Mouse (Mus musculus) cerebellum, adult 2 months (tissue): ENCODE data around the gene Zfp287.

Source experiments
- CTCF ChIP-seq: fragments of 200-500 bp; IDR thresholded peaks from 2 replicates; pipeline ENCODE4 v1.5.1; 2011; ENCODE audit warnings: low read depth, mild to moderate bottlenecking, control low read depth, low read length, moderate library complexity, borderline replicate concordance; ENCODE audit not compliant: insufficient read depth
- POLR2A ChIP-seq: fragments of 200-500 bp; IDR thresholded peaks from 2 replicates; pipeline ENCODE4 v1.6.1; 2011; ENCODE audit warnings: low read length, control low read depth, borderline replicate concordance; ENCODE audit not compliant: insufficient read depth

- TF ChIP-seq POLR2A (no peak), CTCF (no peak)
These were observed 960 bp upstream of the Zfp287 start for GRCm38 (mm10) chr11:62732665-62733064.
